13 mouse cellular contexts compared by ENCODE assay signal in the genomic region with DNA sequence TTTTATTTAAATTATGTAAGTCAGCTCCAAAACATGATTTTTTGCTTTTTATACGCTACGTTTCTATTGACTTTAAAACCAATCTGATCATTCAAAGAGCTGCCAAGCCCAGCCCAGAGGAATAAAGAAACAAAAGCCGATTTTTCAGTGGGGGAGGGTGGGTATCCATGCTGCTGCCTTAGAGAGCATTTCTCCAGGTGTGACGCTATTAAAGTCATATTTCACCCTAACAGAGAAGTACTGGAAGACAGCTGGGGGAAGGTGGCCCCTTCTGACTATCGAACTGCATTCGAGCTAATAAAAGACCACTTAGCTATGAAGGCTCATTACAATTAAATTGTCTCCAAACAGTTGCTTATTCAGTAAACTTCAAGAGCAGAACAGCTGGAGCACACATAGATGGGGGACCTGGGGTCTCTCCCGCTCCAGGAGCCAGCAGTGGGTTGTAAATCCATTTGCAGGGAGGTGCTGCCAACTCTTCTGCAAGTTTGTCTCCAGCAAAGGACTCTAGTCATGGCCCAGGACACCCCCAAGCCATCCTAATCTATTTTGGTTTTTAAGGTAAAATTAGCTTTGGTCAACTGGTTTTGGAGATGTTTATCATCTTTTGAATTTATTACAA.
"Had no signal": no experiment of that assay in that cellular context is flagged by ENCODE, and none has a peak within 500 bp of the region (broad histone marks: within the 10 kb centered on the region; RNA-seq: fewer than 3 reads in every experiment).

No protein-coding gene starts in this region.

- H3K9me3 ChIP-seq: liver, embryonic 15.5 days; megakaryocyte, embryonic 14.5 days; midbrain, embryonic 15.5 days; neural tube, embryonic 13.5 days had no signal

- H3K4me2 ChIP-seq: liver, embryonic 11.5 days; liver, embryonic 15.5 days; lung, embryonic 14.5 days; midbrain, embryonic 11.5 days; midbrain, embryonic 15.5 days; neural tube, embryonic 13.5 days had no signal

- H3K27me3 ChIP-seq: liver, embryonic 15.5 days; megakaryocyte, embryonic 14.5 days; midbrain, embryonic 15.5 days; neural tube, embryonic 13.5 days had no signal

- H3K27ac ChIP-seq: liver, embryonic 15.5 days; macrophage; midbrain, embryonic 15.5 days; neural tube, embryonic 13.5 days had no signal

- DNase-seq: kidney, adult 8-10 months; kidney, postnatal 36 days; lung, embryonic 14.5 days; lung, postnatal 10 days; right cerebral cortex, postnatal 14 days; thymus, postnatal 36 days had no signal

- H3K4me3 ChIP-seq: liver, embryonic 15.5 days; megakaryocyte, embryonic 14.5 days; midbrain, embryonic 15.5 days; neural tube, embryonic 13.5 days had no signal

- H3K9ac ChIP-seq: liver, embryonic 15.5 days; lung, embryonic 14.5 days; midbrain, embryonic 15.5 days; neural tube, embryonic 13.5 days had no signal

- H3K36me3 ChIP-seq: liver, embryonic 15.5 days; midbrain, embryonic 15.5 days; neural tube, embryonic 13.5 days had no signal

- ATAC-seq: midbrain, embryonic 15.5 days had no signal

- H3K4me1 ChIP-seq: liver, embryonic 15.5 days; megakaryocyte, embryonic 14.5 days; midbrain, embryonic 15.5 days had no signal
